Mouse (Mus musculus): ENCODE results near the gene Tmem42.

Tmem42 gene

DNA sequence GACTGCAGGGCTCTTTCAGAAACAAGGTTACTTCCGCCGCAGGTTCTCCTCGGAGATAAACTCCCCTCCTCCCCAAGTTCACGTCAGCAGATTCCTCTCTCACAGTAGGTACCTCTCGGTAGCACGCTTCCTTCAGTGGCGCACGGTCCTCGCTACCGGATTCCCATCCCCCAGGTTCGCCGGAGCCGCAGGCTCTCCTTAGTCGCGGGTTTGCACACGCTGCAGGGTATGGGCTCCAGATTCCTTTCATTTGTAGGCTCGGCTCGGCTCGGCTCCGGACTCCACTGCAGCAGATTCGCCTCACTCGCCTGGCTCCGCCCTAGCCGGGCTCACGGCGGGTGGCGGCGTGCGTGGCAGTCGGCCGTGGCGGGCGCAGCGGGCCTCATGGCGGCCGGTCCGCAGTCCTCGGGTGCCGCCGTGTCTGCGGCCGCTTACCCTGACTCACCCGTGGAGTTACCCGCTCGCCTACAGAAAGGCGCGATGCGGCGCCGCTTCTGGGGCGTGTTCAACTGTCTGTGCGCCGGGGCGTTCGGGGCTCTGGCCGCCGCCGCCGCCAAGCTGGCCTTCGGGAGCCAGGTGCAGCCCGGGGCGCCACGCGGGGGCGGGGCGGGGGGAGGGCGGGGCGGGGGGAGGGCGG is at the start of gene Tmem42:
Gene Tmem42 (plus strand): TSS at position 332 of the 637 bp plus-strand sequence.
- in situ Hi-C loops (cut with MboI; ENCODE audit: unreplicated experiment in 2 of 2) = no loop called here

DNA sequence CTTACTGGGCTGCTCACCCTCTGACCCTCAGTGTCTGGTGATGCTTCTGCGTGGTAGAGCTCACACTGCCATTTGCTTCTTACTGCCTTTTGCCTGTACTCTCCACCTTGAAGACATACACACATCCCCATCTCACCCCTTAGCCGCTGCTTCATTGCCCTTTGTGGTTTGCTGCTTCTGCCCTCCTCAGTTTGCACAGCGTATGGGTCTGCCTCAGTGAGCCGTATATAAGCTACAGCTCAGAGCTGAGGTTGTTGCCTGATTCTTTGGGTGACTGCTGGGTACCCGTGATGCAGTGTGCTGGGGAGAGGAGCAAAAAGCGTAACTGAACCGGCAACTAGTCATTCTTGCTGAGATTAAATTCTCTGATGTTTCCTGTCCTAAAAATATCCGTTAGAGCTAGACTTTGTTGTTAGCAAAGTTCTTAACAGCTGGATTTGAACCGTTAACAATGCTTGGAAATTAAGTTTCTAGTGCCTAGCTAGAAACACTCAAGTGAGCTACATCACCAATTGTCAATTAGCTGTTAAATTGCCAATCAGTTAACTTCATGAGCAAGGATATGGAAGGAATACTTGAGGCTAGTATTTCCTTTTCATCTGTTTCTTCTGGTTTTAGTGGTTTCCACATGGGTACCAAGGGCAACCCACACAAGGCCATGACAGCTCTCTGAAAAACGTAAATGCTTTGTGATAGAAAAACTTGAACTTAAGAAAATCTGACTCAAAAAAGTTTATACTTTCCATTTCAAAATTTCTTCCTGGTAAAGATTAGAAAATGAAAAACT is 22.5 kb upstream of the Tmem42 start:
- in situ Hi-C loops (cut with MboI; ENCODE audit: unreplicated experiment in 2 of 2) = no loop called here

- in situ Hi-C loops (cut with MboI; ENCODE audit: unreplicated experiment in 2 of 2) = no loop called here
Observed at GRCm38 (mm10) chr9:122999193-122999586, 21.9 kb upstream of the Tmem42 start.

DNA sequence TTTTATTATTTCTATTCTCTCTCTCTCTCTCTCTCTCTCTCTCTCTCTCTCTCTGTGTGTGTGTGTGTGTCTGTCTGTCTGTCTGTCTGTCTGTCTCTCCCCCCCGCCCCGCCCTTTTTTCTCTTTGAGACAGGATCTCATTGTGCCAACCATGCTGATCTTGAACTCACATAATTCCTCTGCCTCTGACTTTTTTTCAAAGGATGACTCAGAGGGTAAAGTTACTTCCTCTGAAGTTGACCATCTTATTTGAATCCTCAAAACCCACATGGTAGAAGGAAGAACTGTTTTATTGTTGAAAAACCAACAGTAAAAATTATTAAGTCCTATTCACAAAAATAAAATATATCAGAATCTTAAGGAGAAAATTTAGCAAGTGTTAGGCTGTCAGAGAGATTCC is 16.4 kb upstream of the Tmem42 start:
- in situ Hi-C loops (cut with MboI; ENCODE audit: unreplicated experiment in 2 of 2) = no loop called here

GRCm38 (mm10) chr9:123006071-123006470 is 15.1 kb upstream of the Tmem42 start:
- in situ Hi-C loops (cut with MboI; ENCODE audit: unreplicated experiment in 2 of 2) = no loop called here

DNA sequence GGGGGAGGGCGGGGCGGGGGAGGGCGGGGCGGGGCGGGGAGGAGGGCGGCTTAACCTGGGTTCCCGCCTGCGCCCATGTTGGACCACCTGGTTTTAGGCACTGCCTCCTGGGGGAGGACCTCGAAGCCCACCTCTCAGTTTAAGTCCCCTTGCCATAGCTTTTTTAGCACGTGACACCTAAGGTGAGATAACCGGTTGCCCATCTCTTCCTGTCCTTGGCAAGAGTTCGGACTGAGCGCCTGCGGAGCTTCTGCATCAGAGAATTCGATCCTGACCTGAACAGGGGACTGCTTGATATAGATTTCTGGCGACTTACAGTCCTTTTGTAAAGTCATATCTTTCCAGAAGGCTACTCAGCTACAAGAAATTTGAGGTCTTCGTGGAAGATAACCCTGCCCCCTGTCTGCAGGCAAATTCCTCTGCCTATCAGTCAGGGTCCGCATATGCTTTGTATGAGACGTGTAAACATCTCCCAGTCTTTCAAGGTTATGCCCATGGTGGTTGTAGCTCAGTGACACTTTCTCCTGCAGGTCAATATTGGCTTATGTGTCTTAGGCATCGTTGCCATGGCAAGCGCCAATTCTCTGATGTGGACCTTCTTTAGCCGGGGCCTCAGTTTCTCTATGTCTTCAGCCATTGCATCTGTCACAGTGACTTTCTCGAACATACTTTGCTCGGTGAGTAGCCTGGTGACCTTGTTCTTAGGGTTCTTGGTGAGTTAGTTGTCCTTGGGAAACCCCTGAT is 682 bp downstream of the Tmem42 start:
- in situ Hi-C loops (cut with MboI; ENCODE audit: unreplicated experiment in 2 of 2) = no loop called here

DNA sequence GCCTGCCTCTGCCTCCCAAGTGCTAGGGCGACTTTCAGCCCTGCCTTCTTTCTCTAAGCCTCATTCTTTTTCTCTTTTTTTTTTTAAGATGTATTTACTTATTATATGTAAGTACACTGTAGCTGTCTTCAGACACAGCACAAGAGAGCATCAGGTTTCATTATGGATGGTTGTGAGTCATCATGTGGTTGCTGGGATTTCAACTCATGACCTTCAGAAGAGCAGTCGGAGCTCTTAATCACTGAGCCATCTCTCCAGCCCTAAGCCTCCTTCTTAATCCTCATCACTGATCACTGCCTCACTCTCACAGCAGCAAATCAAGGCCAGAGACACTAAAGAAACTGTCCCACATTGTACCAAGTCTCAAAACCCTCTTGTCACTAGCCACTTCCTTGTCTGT is 3.1 kb downstream of the Tmem42 start:
- in situ Hi-C loops (cut with MboI; ENCODE audit: unreplicated experiment in 2 of 2) = no loop called here

GRCm38 (mm10) chr9:123031496-123032246 is 10.5 kb downstream of the Tmem42 start:
- in situ Hi-C loops (cut with MboI; ENCODE audit: unreplicated experiment in 2 of 2) = loop anchor here in 1 of 2 experiments (10.0 kb wide), 1 partner anchor 213 kb away; no protein-coding TSS in a partner anchor

DNA sequence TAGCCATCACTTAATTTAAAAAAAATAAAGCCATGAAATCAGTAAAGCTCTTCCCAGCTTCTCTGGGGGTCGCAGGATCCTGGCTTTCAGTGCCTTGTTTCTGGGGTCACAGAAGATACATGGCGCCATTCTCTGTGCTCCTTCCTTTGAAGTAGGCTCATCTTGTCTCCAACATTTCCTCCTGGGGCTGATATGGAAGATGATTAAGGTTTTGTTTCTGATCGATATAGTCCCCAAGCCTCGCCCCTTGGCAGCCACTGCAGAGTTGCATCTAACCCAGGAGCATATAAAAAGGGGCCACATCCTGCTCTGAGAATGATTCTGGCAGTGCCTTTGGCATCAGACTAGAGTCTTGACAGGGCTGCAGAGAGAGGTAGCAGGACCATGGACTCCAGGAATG is 13.3 kb downstream of the Tmem42 start, which contains the start of gene Tgm4:
Gene Tgm4 (plus strand): TSS at position 301 of the 400 bp plus-strand sequence.
- in situ Hi-C loops (cut with MboI; ENCODE audit: unreplicated experiment in 2 of 2) = loop anchor here in 1 of 2 experiments (10.0 kb wide), 1 partner anchor 210 kb away; no protein-coding TSS in a partner anchor

GRCm38 (mm10) chr9:123047665-123048064 is 26.5 kb downstream of the Tmem42 start:
- in situ Hi-C loops (cut with MboI; ENCODE audit: unreplicated experiment in 2 of 2) = no loop called here

DNA sequence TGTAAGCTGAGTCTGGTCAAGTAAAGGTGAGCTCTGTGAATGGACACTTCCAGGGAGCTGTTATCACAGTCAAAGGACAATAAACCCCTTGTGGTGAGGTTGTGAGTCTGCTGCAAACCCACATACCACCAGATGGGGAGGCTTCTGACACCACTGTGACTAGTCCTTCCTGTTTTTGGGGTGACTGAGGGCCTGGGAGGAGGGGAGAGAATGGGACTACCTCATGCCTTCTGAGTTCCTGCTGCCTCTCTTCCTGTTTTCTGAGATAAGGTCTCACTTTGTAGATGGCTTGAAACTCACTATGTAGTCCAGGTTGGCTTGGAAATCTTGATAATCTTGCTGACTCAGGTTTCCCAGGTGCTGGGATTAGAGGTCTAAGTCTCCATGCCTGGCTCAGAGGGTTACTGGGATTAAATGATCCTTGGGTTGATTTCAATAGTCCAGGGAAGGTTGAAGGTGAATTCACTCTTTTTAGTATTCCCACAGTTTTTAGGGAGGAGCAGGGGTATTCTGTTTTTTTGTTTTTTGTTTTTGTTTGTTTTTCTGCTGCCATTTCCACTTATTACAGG is 37.7 kb downstream of the Tmem42 start:
- in situ Hi-C loops (cut with MboI; ENCODE audit: unreplicated experiment in 2 of 2) = no loop called here

- in situ Hi-C loops (cut with MboI; ENCODE audit: unreplicated experiment in 2 of 2) = no loop called here
Observed at GRCm38 (mm10) chr9:123060172-123060571, 39.0 kb downstream of the Tmem42 start.

Data from v-Abl transformed pro-B cells (cell line).